Mouse (Mus musculus) kidney, adult 2 months (tissue): Measurements from ENCODE around the gene Fus. TPM values are rescaled to one million over a fixed set of nuclear protein-coding genes. Genes with fewer than 3 reads are reported as not detected.
"Not testable (repeated sequence)": the region's sequence is repeated elsewhere in the genome, so short reads cannot be mapped to it uniquely, and the experiment has no call there.

Experiments used
- DNase-seq: peaks from one replicate; pipeline ENCODE4 v3.0.0; 2021
- H3K27ac ChIP-seq: fragments of 200-500 bp; 2 replicates; pipeline ENCODE4 v1.5.1; 2012; ENCODE audit warnings: low read depth, low read length, control low read depth, inconsistent platforms; ENCODE audit not compliant: insufficient read depth
- H3K27me3 ChIP-seq: fragments of 200-500 bp; replicated peaks from 2 replicates; pipeline ENCODE4 v1.6.1; 2012; ENCODE audit warnings: mild to moderate bottlenecking, moderate library complexity, low read length, inconsistent platforms; ENCODE audit not compliant: control insufficient read depth, insufficient read depth
- H3K36me3 ChIP-seq: fragments of 200-500 bp; 2 replicates; pipeline ENCODE4 v1.6.1; 2012; ENCODE audit warnings: mild to moderate bottlenecking, moderate library complexity, low read length, inconsistent platforms; ENCODE audit not compliant: control insufficient read depth, insufficient read depth
- H3K4me1 ChIP-seq: fragments of 200-500 bp; 2 replicates; pipeline ENCODE4 v1.6.1; 2011; ENCODE audit warnings: low read length; ENCODE audit not compliant: control insufficient read depth, insufficient read depth
- H3K4me3 ChIP-seq: fragments of 200-500 bp; 2 replicates; pipeline ENCODE4 v1.5.1; 2011; ENCODE audit warnings: mild to moderate bottlenecking, low read depth, low read length, control low read depth; ENCODE audit not compliant: insufficient read depth
- CTCF ChIP-seq: fragments of 200-500 bp; conservative IDR thresholded peaks from 2 replicates; pipeline ENCODE4 v1.5.1; 2011; ENCODE audit warnings: low read depth, mild to moderate bottlenecking, control low read depth, low read length, moderate library complexity, mixed read lengths; ENCODE audit not compliant: insufficient read depth, insufficient read length
- POLR2A ChIP-seq: fragments of 200-500 bp; IDR thresholded peaks from one replicate; pipeline ENCODE4 v1.6.1; 2011; ENCODE audit warnings: low read depth, low read length, control low read depth
- WGBS: fragments of 180-500 bp; shearing (Covaris S2); methylation state at CpG from one replicate; pipeline ENCODE4 v1.1.7; 2018; 5-methylcytosine and 5-hydroxymethylcytosine counted together
- polyA plus RNA-seq: library from polyadenylated mRNA; depleted of rRNA; stranded (reverse); fragments of >200 nt; gene quantifications from 2 replicates; pipeline ENCODE4 v1.2.3, GENCODE M21; 2012

Fus gene
- polyA plus RNA-seq, 1 experiment: 196 TPM

DNA sequence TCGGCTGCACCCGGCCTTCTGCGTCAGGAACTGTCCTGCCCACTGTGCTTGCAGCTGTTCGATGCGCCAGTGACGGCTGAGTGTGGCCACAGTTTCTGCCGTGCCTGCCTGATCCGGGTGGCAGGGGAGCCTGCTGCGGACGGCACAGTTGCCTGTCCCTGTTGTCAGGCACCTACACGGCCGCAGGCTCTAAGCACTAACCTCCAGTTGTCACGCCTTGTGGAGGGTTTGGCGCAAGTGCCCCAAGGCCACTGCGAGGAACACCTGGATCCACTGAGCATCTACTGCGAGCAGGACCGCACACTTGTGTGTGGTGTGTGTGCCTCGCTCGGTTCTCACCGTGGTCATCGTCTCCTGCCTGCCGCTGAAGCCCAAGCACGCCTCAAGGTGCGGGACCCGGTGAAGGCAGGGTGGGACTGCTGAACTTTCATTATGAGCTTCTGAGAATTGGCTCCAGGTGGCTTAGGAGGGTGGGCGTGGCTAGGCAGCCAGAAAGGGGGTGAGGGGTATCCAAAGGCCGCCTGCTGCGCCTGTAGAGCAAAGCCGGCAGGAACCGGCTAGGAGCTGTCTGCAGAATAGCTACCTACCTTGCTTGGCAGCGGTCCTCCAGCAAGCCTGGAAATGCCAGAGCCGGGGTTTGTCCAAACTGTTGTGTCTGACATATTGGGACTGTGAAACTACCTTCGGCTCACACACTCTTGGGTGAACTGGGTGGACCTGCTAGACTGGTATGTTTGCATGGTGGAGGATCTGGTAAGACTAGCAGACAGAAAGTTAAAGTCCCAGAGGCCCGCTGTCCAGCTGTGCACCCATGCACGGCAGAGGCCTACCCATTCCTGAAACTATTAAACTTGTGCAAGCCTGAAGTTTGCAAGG, 37.5 kb downstream of the Fus start:
- no peak for TF ChIP-seq CTCF
- peak; percentile 15 for TF ChIP-seq POLR2A
- Histone ChIP-seq H3K4me1 (peaks cover 16% of the 10 kb centered on the region), H3K27me3 (no peaks in the 10 kb centered on the region), H3K4me3 (peak overlapping the region; percentile 43), H3K36me3 (no peaks in the 10 kb centered on the region), H3K27ac (peak overlapping the region; percentile 78)
- WGBS: 26% methylated on average over 35 of the region's 35 CpGs
- DNase-seq: peak; percentile 90

DNA sequence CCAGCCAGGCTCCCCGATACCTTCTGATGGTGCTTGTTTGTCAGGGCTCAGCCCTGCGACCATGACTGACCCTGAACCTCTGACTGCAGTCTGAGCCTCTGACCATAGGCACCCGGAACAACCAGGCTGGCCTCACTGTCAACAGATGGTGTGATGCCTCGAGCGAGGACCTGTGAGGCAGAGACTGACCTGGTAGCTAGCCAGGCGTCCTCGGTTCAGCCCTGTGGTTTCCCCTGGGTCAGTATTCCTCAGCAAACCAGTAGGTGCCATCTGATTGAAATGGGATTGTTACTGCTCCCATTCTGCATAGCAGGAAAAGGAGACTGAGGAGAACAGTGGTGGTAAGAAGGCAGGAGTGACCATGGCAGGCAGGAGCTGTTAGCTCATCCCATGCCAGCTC, 38.9 kb downstream of the Fus start:
- 76% methylated on average over 7 of the region's 7 CpGs for WGBS
- Histone ChIP-seq H3K27ac (no peak overlapping the region), H3K4me3 (no peak overlapping the region), H3K4me1 (peaks cover 16% of the 10 kb centered on the region), H3K36me3 (no peaks in the 10 kb centered on the region), H3K27me3 (no peaks in the 10 kb centered on the region)
- TF ChIP-seq POLR2A (no peak), CTCF (no peak)
- DNase-seq: no peak

DNA sequence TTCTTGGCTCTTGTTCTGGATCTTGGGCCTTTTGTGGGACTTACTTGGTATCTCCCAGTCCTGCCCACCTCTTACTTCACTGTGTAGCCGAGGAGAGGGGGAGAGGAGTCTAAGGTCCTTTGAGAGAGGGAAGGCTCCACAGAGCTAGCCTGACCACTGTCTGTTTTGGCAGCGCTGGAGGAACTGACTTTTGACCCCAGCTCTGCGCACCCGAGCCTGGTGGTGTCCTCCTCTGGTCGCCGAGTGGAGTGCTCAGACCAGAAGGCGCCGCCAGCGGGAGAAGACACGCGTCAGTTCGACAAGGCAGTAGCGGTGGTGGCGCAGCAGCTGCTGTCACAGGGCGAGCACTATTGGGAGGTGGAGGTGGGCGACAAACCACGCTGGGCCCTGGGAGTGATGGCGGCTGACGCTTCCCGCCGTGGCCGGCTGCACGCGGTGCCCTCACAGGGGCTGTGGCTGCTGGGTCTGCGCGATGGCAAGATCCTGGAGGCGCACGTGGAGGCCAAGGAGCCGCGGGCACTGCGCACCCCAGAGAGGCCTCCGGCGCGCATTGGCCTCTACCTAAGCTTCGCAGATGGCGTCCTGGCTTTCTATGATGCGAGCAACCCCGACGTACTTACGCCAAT, 42.6 kb downstream of the Fus start:
- Histone ChIP-seq H3K4me3 (no peak overlapping the region), H3K4me1 (peaks cover 8% of the 10 kb centered on the region), H3K27ac (no peak overlapping the region), H3K36me3 (no peaks in the 10 kb centered on the region), H3K27me3 (no peaks in the 10 kb centered on the region)
- TF ChIP-seq POLR2A (no peak), CTCF (no peak)
- WGBS: 61% methylated on average over 40 of the region's 40 CpGs
- peak; percentile 56 for DNase-seq

DNA sequence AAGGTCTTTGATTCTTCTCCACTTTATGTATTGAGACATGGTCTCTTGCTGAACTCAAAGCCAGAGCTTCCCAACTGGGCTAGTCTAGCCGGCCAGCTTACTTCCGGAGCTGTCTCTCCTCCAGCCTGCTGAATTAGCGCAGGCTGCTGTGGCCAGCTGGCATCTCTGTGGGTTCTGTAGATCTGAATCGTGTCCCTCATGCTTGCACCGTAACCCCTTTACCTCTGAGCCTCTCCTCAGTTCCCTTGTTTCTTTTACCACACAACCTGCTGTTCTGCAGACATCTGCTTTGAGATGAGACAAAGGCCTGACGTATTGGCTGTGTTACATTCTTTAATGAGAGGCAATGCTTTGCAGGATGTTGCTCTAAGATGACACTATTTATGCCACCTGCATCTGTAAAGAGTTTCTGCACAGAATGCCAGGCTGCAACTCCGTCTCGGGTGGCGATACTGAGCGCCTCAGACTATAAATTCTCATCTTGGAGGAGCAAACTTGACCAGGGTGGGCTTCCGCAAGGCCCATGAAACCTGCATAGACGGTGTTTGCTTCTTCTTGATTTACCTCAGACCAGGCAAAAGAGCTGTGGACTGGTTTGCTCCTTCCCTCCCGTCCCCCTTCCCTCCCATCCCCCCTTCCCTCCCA, 45.0 kb downstream of the Fus start:
- WGBS: 78% methylated on average over 13 of the region's 13 CpGs
- H3K27me3 ChIP-seq: no peaks in the 10 kb centered on the region
- no peak for DNase-seq
- H3K4me1 ChIP-seq: no peaks in the 10 kb centered on the region
- no peak overlapping the region for H3K27ac ChIP-seq
- H3K36me3 ChIP-seq: no peaks in the 10 kb centered on the region
- no peak overlapping the region for H3K4me3 ChIP-seq
- TF ChIP-seq POLR2A (no peak), CTCF (no peak)

DNA sequence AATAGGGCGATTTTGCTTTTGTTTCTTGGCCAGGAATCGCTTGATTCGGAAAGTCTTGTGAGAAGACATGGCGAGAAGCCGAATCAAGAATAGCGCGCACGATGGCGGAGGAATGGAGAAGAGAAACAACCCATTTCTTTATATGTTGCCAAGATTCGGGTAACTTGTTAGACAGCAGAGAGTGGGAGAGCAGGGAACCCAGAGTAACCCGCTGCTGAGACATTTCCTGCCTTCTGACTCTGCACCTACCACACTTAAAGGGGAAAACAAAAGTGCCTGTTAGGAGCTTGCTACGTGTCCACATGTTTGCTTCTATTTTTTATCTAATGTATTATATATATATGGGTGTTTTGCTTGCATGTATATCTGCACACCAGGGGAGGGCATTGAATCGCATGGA, 45.9 kb downstream of the Fus start:
- 90% methylated on average over 13 of the region's 13 CpGs for WGBS
- DNase-seq: no peak
- no peaks in the 10 kb centered on the region for H3K36me3 ChIP-seq
- H3K4me1 ChIP-seq: no peaks in the 10 kb centered on the region
- H3K4me3 ChIP-seq: no peak overlapping the region
- TF ChIP-seq POLR2A (no peak), CTCF (no peak)
- H3K27ac ChIP-seq: no peak overlapping the region
- H3K27me3 ChIP-seq: no peaks in the 10 kb centered on the region

DNA sequence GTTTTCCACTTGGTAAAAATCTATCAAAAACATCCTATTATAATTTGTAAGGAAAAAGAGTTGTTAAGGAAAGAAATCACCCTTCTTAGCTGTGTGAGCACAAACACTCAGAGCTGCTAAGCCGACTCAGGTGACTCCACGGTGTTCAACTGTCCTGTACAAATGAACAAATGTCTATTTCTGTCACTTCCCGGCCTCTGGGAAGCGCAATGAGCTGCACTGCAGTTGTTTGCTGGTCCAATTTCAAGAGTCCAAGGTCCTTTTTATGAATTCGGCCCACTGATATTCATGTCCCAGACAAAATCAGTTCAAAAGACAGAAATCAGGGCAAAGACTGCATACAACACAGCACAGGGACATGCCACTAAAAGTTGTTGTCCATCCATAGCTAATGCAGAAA, 48.9 kb downstream of the Fus start:
- not testable (repeated sequence) for H3K4me3 ChIP-seq, H3K36me3 ChIP-seq, H3K27me3 ChIP-seq, DNase-seq, H3K27ac ChIP-seq, H3K4me1 ChIP-seq
- 66% methylated on average over 5 of the region's 5 CpGs for WGBS

DNA sequence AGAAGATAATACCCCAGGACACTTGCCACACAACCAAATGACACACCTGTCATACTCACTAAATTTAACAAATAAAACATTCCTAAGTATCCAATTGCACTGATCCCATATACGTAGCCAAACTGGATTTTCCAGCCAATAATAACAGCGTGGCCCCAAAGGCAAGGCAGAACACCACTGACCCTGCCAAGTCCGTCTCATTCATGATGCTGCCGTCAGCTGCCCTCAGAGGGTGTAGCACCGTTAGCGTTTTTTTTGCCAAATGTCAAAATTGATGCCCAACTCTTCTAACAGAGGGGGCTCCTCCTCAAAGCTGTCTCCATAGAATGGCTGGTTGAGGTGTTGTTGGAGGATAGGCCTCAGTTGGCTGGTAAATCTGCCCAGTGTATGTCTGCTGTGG, 49.4 kb downstream of the Fus start:
- Histone ChIP-seq H3K4me3 (no peak overlapping the region), H3K27me3 (no peaks in the 10 kb centered on the region), H3K36me3 (no peaks in the 10 kb centered on the region), H3K27ac (no peak overlapping the region), H3K4me1 (no peaks in the 10 kb centered on the region)
- TF ChIP-seq POLR2A (no peak), CTCF (no peak)
- WGBS: 87% methylated on average over 6 of the region's 6 CpGs
- no peak for DNase-seq
